Mouse (Mus musculus): Measurements from ENCODE around the gene Srgap1. TPM values are rescaled to one million over a fixed set of nuclear protein-coding genes. Genes with fewer than 3 reads are reported as not detected.
A peak's percentile ranks its signal among the peaks of the same experiment; 100 is the strongest.

Gene Srgap1
- total and polyA plus RNA-seq, 2 experiments from 2014 or later = 28.5 to 31.1 TPM

DNA sequence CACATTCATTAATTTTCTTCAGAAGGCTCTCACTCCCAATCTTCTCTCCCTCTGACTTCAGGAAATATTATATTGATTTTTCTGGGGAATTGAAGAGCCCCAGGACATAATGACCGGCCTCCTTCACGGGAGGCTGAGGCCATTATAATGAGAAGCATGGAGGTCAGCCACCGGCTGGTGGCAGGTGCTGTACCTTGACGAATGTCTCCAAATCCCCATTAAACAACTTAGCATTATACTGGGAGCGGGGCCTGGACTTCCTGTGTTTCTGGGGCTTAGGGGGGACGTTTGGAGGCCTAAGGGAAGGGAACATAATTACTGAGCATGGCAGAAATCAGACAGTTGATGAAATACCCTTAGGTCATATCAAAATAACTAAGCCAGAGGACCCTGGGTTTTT lies 218.1 kb downstream of the Srgap1 start:
- no peak overlapping the region for H3K4me3 ChIP-seq (ENCODE audit: low read depth, low read length)
- H3K4me1 ChIP-seq (ENCODE audit: insufficient read depth, low read length) = no peaks in the 10 kb centered on the region; the same call in 1 of the 2 replicates
- no peaks in the 10 kb centered on the region for H3K27me3 ChIP-seq (ENCODE audit: insufficient read depth, low read length)
- no peak overlapping the region for H3K27ac ChIP-seq (ENCODE audit: low read depth, low read length)
- ATAC-seq (ENCODE audit: low FRiP score) (no peak), DNase-seq (ENCODE audit: low spot score) (no peak)
- H3K36me3 ChIP-seq (ENCODE audit: insufficient read depth, low read length) = 0 out of 2 replicates have a peak, but pooled peaks cover 3% of the 10 kb centered on the region
- no peak for TF ChIP-seq CTCF (IDR thresholded peaks at IDR 0.05)
- 33% methylated on average over 6 of the region's 6 CpGs for WGBS
- no peaks in the 10 kb centered on the region for H3K9me3 ChIP-seq (ENCODE audit: low read length)
- no peak overlapping the region for H3K9ac ChIP-seq (replicated peaks; ENCODE audit: low read length, poor library complexity, severe bottlenecking)
- no peak overlapping the region for H3K4me2 ChIP-seq (ENCODE audit: low read depth, low read length, poor library complexity, severe bottlenecking)

GRCm38 (mm10) chr10:121822674-121823073 lies 224.4 kb downstream of the Srgap1 start:
- no peak for ATAC-seq (ENCODE audit: low FRiP score)
- 80% methylated on average over 5 of the region's 5 CpGs for WGBS
- Histone ChIP-seq H3K9me3 (ENCODE audit: low read length) (no peaks in the 10 kb centered on the region), H3K4me3 (ENCODE audit: low read depth, low read length) (no peak overlapping the region), H3K4me1 (ENCODE audit: insufficient read depth, low read length) (no peaks in the 10 kb centered on the region), H3K9ac (replicated peaks; ENCODE audit: low read length, poor library complexity, severe bottlenecking) (no peak overlapping the region), H3K36me3 (ENCODE audit: insufficient read depth, low read length) (peaks cover 33% of the 10 kb centered on the region), H3K27ac (ENCODE audit: low read depth, low read length) (no peak overlapping the region), H3K4me2 (ENCODE audit: low read depth, low read length, poor library complexity, severe bottlenecking) (no peak overlapping the region), H3K27me3 (ENCODE audit: insufficient read depth, low read length) (no peaks in the 10 kb centered on the region)
- DNase-seq (ENCODE audit: low spot score) = no peak
- no peak for TF ChIP-seq CTCF (IDR thresholded peaks at IDR 0.05)

DNA sequence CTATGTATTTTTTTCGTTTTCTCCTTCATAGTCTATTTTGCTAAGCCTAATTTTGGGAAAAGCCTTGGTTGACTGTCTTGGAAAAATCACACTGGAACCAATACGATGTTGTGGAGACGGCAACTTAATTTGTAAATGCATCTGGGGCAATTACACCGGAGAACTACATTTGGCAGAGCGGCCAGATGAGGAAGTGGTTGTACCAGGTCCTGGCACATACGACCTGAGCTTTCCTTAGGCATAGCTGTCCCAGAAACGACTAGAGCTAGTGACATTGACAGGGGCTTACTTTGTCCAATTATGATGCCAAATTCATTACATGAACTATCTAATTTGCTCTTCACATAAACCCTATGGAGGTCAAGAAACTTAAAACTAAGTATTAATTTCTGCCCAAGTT lies 226.3 kb downstream of the Srgap1 start:
- Histone ChIP-seq H3K9ac (replicated peaks; ENCODE audit: low read length, poor library complexity, severe bottlenecking) (no peak overlapping the region), H3K27me3 (ENCODE audit: insufficient read depth, low read length) (no peaks in the 10 kb centered on the region), H3K9me3 (ENCODE audit: low read length) (no peaks in the 10 kb centered on the region), H3K4me2 (ENCODE audit: low read depth, low read length, poor library complexity, severe bottlenecking) (no peak overlapping the region), H3K4me3 (ENCODE audit: low read depth, low read length) (no peak overlapping the region), H3K4me1 (ENCODE audit: insufficient read depth, low read length) (no peaks in the 10 kb centered on the region), H3K27ac (ENCODE audit: low read depth, low read length) (no peak overlapping the region), H3K36me3 (ENCODE audit: insufficient read depth, low read length) (peaks cover 34% of the 10 kb centered on the region)
- 89% methylated on average over 7 of the region's 7 CpGs for WGBS
- no peak for TF ChIP-seq CTCF (IDR thresholded peaks at IDR 0.05)
- ATAC-seq (ENCODE audit: low FRiP score) (no peak), DNase-seq (ENCODE audit: low spot score) (no peak)

DNA sequence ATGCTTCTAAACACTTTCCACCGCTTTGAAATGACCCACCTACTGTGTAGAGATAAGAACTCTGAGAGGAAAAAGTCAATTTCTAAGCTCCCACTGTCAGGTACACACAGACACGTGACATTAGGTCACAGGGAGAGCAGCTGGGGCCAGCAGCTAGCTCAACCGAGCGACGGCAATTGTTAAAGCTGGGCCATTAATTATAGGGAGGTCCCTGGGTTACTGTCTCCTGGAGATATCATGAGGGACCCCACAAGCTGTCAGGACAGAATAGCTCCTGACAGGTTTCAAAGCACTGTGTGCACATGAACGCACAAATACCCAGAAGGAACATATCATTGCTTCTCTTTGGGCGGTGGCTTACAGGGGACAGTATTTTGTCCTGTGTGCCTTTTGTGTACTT lies 229.1 kb downstream of the Srgap1 start:
- Histone ChIP-seq H3K27me3 (ENCODE audit: insufficient read depth, low read length) (no peaks in the 10 kb centered on the region), H3K4me2 (ENCODE audit: low read depth, low read length, poor library complexity, severe bottlenecking) (no peak overlapping the region), H3K9me3 (ENCODE audit: low read length) (no peaks in the 10 kb centered on the region), H3K36me3 (ENCODE audit: insufficient read depth, low read length) (peaks cover 34% of the 10 kb centered on the region), H3K9ac (replicated peaks; ENCODE audit: low read length, poor library complexity, severe bottlenecking) (no peak overlapping the region), H3K27ac (ENCODE audit: low read depth, low read length) (no peak overlapping the region), H3K4me3 (ENCODE audit: low read depth, low read length) (no peak overlapping the region), H3K4me1 (ENCODE audit: insufficient read depth, low read length) (no peaks in the 10 kb centered on the region)
- no peak for ATAC-seq (ENCODE audit: low FRiP score)
- TF ChIP-seq CTCF (IDR thresholded peaks at IDR 0.05) = no peak
- 53% methylated on average over 7 of the region's 7 CpGs for WGBS
- no peak for DNase-seq (ENCODE audit: low spot score)

DNA sequence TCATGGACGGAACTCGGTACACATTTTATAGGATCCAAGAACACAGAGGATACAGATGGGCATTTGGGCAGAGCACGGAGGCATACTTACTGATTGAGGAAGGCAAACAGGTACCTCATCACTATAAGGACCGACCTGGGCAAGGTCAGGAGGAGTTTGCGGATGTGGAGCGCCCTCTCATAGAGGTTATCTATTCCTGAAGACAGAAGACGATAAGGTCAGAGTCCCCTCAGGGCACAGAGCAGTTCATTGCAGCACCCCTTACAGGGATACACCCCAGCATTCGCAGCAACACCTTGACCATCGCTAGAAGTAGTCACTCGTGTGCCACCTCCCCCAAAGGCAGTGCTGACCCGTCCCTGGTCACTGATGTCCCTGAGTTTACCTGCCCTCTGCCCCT lies 239.3 kb downstream of the Srgap1 start:
- Histone ChIP-seq H3K27ac (ENCODE audit: low read depth, low read length) (no peak overlapping the region), H3K9ac (replicated peaks; ENCODE audit: low read length, poor library complexity, severe bottlenecking) (no peak overlapping the region), H3K4me2 (ENCODE audit: low read depth, low read length, poor library complexity, severe bottlenecking) (no peak overlapping the region), H3K4me3 (ENCODE audit: low read depth, low read length) (no peak overlapping the region), H3K9me3 (ENCODE audit: low read length) (no peaks in the 10 kb centered on the region), H3K4me1 (ENCODE audit: insufficient read depth, low read length) (no peaks in the 10 kb centered on the region), H3K36me3 (ENCODE audit: insufficient read depth, low read length) (peaks cover 14% of the 10 kb centered on the region; the same call in 1 of the 2 replicates), H3K27me3 (ENCODE audit: insufficient read depth, low read length) (no peaks in the 10 kb centered on the region)
- no peak for ATAC-seq (ENCODE audit: low FRiP score)
- no peak for TF ChIP-seq CTCF (IDR thresholded peaks at IDR 0.05)
- DNase-seq (ENCODE audit: low spot score) = no peak
- 98% methylated on average over 11 of the region's 11 CpGs for WGBS

- H3K4me1 ChIP-seq (ENCODE audit: insufficient read depth, low read length) = no peaks in the 10 kb centered on the region
- H3K4me3 ChIP-seq (ENCODE audit: low read depth, low read length) = no peak overlapping the region
- peaks cover 17% of the 10 kb centered on the region; the same call in 1 of the 2 replicates for H3K36me3 ChIP-seq (ENCODE audit: insufficient read depth, low read length)
- no peaks in the 10 kb centered on the region for H3K27me3 ChIP-seq (ENCODE audit: insufficient read depth, low read length)
- no peak overlapping the region for H3K9ac ChIP-seq (replicated peaks; ENCODE audit: low read length, poor library complexity, severe bottlenecking)
- no peak overlapping the region for H3K4me2 ChIP-seq (ENCODE audit: low read depth, low read length, poor library complexity, severe bottlenecking)
- TF ChIP-seq CTCF (IDR thresholded peaks at IDR 0.05) = no peak
- H3K27ac ChIP-seq (ENCODE audit: low read depth, low read length) = peak overlapping the region; percentile 19; the same call in 1 of the 2 replicates
- WGBS = 36% methylated on average over 11 of the region's 11 CpGs
- ATAC-seq (ENCODE audit: low FRiP score) (no peak), DNase-seq (ENCODE audit: low spot score) (no peak)
- H3K9me3 ChIP-seq (ENCODE audit: low read length) = no peaks in the 10 kb centered on the region
These were observed 240.3 kb downstream of the Srgap1 start for GRCm38 (mm10) chr10:121806806-121807205.
